Mouse (Mus musculus) E14TG2a.4 (cell line): ENCODE results near the gene Cpt1c.

ENCODE experiments used
- CTCF ChIP-seq: conservative IDR thresholded peaks from 2 replicates; pipeline ENCODE4 v1.5.1; 2014; ENCODE audit warnings: low read length
- NANOG ChIP-seq: IDR thresholded peaks from 2 replicates; pipeline ENCODE4 v1.6.1; 2014; ENCODE audit warnings: borderline replicate concordance, low read length, mixed read lengths

DNA sequence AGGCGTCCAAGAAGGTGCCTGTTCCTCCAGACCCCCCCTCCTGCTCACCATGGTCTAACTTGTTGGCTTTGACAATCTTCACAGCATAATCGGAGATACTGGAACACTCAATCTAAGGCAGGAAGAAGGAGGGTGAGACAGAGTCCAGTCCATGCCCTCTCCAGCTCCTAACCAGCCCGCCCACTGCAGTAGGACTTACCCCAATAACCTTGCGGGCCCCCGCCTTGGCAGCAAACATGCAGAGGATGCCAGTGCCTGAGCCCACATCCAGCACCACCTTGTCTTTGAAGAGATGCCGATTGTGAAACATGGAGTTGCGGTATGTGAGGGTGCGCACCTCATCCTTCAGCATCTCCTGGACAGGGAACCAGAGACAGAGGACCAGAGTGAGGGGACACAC, 6.9 kb upstream of the Cpt1c start:
- no peak for TF ChIP-seq CTCF
- TF ChIP-seq NANOG = no peak
